Mouse (Mus musculus): ENCODE measurements at regions not wholly inside any gene's neighbourhood (a gene's known extent, or its start where the extent isn't known, plus 50 kb on each side); places are given as distances from the start of the nearest gene placed in this dataset.

GRCm38 (mm10) chr10:101486504-101486903 is 194.8 kb upstream of the Mgat4c start:
- DNase-seq = no peak

GRCm38 (mm10) chr10:101490418-101491055 is 190.8 kb upstream of the Mgat4c start:
- peak overlapping the region; percentile 71 for H3K27ac ChIP-seq (ENCODE audit: low read depth)

More at GRCm38 (mm10) chr10:101486504-101486903, 194.8 kb upstream of the Mgat4c start:
- Histone ChIP-seq H3K4me3 (ENCODE audit: low read depth, low read length) (no peak overlapping the region), H3K9me3 (ENCODE audit: low read length) (no peaks in the 10 kb centered on the region), H3K4me2 (ENCODE audit: low read depth, low read length) (no peak overlapping the region), H3K9ac (replicated peaks) (no peak overlapping the region), H3K36me3 (replicated peaks; ENCODE audit: insufficient read depth, low read length) (no peaks in the 10 kb centered on the region), H3K4me1 (ENCODE audit: insufficient read depth) (no peaks in the 10 kb centered on the region), H3K27ac (ENCODE audit: low read depth) (no peak overlapping the region), H3K27me3 (ENCODE audit: insufficient read depth, low read length) (no peaks in the 10 kb centered on the region)
- TF ChIP-seq EP300 (IDR thresholded peaks at IDR 0.05; ENCODE audit: low read depth) (no peak), CTCF (IDR thresholded peaks at IDR 0.05; ENCODE audit: low read depth) (no peak)
- ATAC-seq = no peak

GRCm38 (mm10) chr10:101515087-101515486 is 166.2 kb upstream of the Mgat4c start:
- H3K4me1 ChIP-seq (ENCODE audit: insufficient read depth) = no peaks in the 10 kb centered on the region
- TF ChIP-seq EP300 (IDR thresholded peaks at IDR 0.05; ENCODE audit: low read depth) (no peak), CTCF (IDR thresholded peaks at IDR 0.05; ENCODE audit: low read depth) (no peak)
- H3K9me3 ChIP-seq (ENCODE audit: low read length) = no peaks in the 10 kb centered on the region
- no peaks in the 10 kb centered on the region for H3K27me3 ChIP-seq (ENCODE audit: insufficient read depth, low read length)
- DNase-seq = no peak
- no peak overlapping the region for H3K4me2 ChIP-seq (ENCODE audit: low read depth, low read length)
- no peak overlapping the region for H3K27ac ChIP-seq (ENCODE audit: low read depth)
- no peaks in the 10 kb centered on the region for H3K36me3 ChIP-seq (replicated peaks; ENCODE audit: insufficient read depth, low read length)
- H3K4me3 ChIP-seq (ENCODE audit: low read depth, low read length) = no peak overlapping the region
- no peak for ATAC-seq
- WGBS (ENCODE audit: insufficient replicate concordance) = 76% methylated on average over 3 of the region's 3 CpGs
- no peak overlapping the region for H3K9ac ChIP-seq (replicated peaks)

More at GRCm38 (mm10) chr10:101490418-101491055, 190.8 kb upstream of the Mgat4c start:
- H3K4me2 ChIP-seq (ENCODE audit: low read depth, low read length) = peak overlapping the region; percentile 42; the same call in 1 of the 2 replicates
- TF ChIP-seq EP300 (IDR thresholded peaks at IDR 0.05; ENCODE audit: low read depth) (peak; percentile 37; the same call in 1 of the 2 replicates), CTCF (IDR thresholded peaks at IDR 0.05; ENCODE audit: low read depth) (no peak)
- no peak overlapping the region for H3K9ac ChIP-seq (replicated peaks)
- no peaks in the 10 kb centered on the region for H3K36me3 ChIP-seq (replicated peaks; ENCODE audit: insufficient read depth, low read length)
- H3K9me3 ChIP-seq (ENCODE audit: low read length) = no peaks in the 10 kb centered on the region
- H3K4me1 ChIP-seq (ENCODE audit: insufficient read depth) = no peaks in the 10 kb centered on the region
- DNase-seq (peak; percentile 13), ATAC-seq (peak; percentile 93)
- H3K27me3 ChIP-seq (ENCODE audit: insufficient read depth, low read length) = no peaks in the 10 kb centered on the region
- H3K4me3 ChIP-seq (ENCODE audit: low read depth, low read length) = no peak overlapping the region
- WGBS (ENCODE audit: insufficient replicate concordance) = 25% methylated on average over 1 of the region's 1 CpGs

GRCm38 (mm10) chr10:101516930-101517329 is 164.4 kb upstream of the Mgat4c start:
- Histone ChIP-seq H3K4me2 (ENCODE audit: low read depth, low read length) (no peak overlapping the region), H3K9ac (replicated peaks) (no peak overlapping the region), H3K27me3 (ENCODE audit: insufficient read depth, low read length) (no peaks in the 10 kb centered on the region), H3K4me3 (ENCODE audit: low read depth, low read length) (no peak overlapping the region), H3K27ac (ENCODE audit: low read depth) (no peak overlapping the region), H3K36me3 (replicated peaks; ENCODE audit: insufficient read depth, low read length) (no peaks in the 10 kb centered on the region), H3K9me3 (ENCODE audit: low read length) (no peaks in the 10 kb centered on the region), H3K4me1 (ENCODE audit: insufficient read depth) (no peaks in the 10 kb centered on the region)
- TF ChIP-seq CTCF (IDR thresholded peaks at IDR 0.05; ENCODE audit: low read depth) = no peak
- TF ChIP-seq EP300 (IDR thresholded peaks at IDR 0.05; ENCODE audit: low read depth) = no peak
- no peak for DNase-seq
- no peak for ATAC-seq
- 79% methylated on average over 3 of the region's 3 CpGs for WGBS (ENCODE audit: insufficient replicate concordance)

- WGBS (ENCODE audit: insufficient replicate concordance) = 75% methylated on average over 2 of the region's 2 CpGs
- Histone ChIP-seq H3K4me2 (ENCODE audit: low read depth, low read length) (no peak overlapping the region), H3K9ac (replicated peaks) (no peak overlapping the region), H3K36me3 (replicated peaks; ENCODE audit: insufficient read depth, low read length) (no peaks in the 10 kb centered on the region), H3K9me3 (ENCODE audit: low read length) (no peaks in the 10 kb centered on the region), H3K4me1 (ENCODE audit: insufficient read depth) (no peaks in the 10 kb centered on the region), H3K27me3 (ENCODE audit: insufficient read depth, low read length) (no peaks in the 10 kb centered on the region), H3K4me3 (ENCODE audit: low read depth, low read length) (no peak overlapping the region), H3K27ac (ENCODE audit: low read depth) (no peak overlapping the region)
- DNase-seq (no peak), ATAC-seq (no peak)
- TF ChIP-seq CTCF (IDR thresholded peaks at IDR 0.05; ENCODE audit: low read depth) = no peak
- TF ChIP-seq EP300 (IDR thresholded peaks at IDR 0.05; ENCODE audit: low read depth) = no peak
Measured at GRCm38 (mm10) chr10:101532325-101532724, 149.0 kb upstream of the Mgat4c start.

GRCm38 (mm10) chr10:101544203-101544602 is 137.1 kb upstream of the Mgat4c start:
- Histone ChIP-seq H3K4me3 (ENCODE audit: low read depth, low read length) (no peak overlapping the region), H3K27ac (ENCODE audit: low read depth) (no peak overlapping the region), H3K27me3 (ENCODE audit: insufficient read depth, low read length) (no peaks in the 10 kb centered on the region), H3K4me1 (ENCODE audit: insufficient read depth) (no peaks in the 10 kb centered on the region), H3K9me3 (ENCODE audit: low read length) (no peaks in the 10 kb centered on the region), H3K36me3 (replicated peaks; ENCODE audit: insufficient read depth, low read length) (no peaks in the 10 kb centered on the region), H3K9ac (replicated peaks) (no peak overlapping the region), H3K4me2 (ENCODE audit: low read depth, low read length) (no peak overlapping the region)
- WGBS (ENCODE audit: insufficient replicate concordance) = 72% methylated on average over 1 of the region's 1 CpGs
- DNase-seq (no peak), ATAC-seq (no peak)
- TF ChIP-seq CTCF (IDR thresholded peaks at IDR 0.05; ENCODE audit: low read depth) (no peak), EP300 (IDR thresholded peaks at IDR 0.05; ENCODE audit: low read depth) (no peak)
